Mouse (Mus musculus): ENCODE data around the gene Eln. TPM values are rescaled to one million over a fixed set of nuclear protein-coding genes. Genes with fewer than 3 reads are reported as not detected.
A peak's percentile ranks its signal among the peaks of the same experiment; 100 is the strongest.

Gene Eln
- polyA plus RNA-seq, 1 experiment: 14.0 TPM

- Histone ChIP-seq H3K4me3 (ENCODE audit: low read depth, low read length) (no peak overlapping the region), H3K27ac (ENCODE audit: insufficient read depth, low read depth, low read length) (no peak overlapping the region), H3K4me1 (ENCODE audit: control insufficient read depth, insufficient read depth, insufficient read length, low read length) (0 out of 2 replicates have a peak, but pooled peaks cover 2% of the 10 kb centered on the region), H3K27me3 (ENCODE audit: control insufficient read depth, insufficient read depth, low read length) (no peaks in the 10 kb centered on the region), H3K36me3 (ENCODE audit: control insufficient read depth, insufficient read depth, low read length) (no peaks in the 10 kb centered on the region)
- WGBS: 74% methylated on average over 7 of the region's 7 CpGs
- no peak for TF ChIP-seq CTCF (IDR thresholded peaks at IDR 0.05; ENCODE audit: extremely low read depth, insufficient read length, insufficient replicate concordance, low read depth, low read length)
- no peak for TF ChIP-seq POLR2A (IDR thresholded peaks at IDR 0.05; ENCODE audit: low read depth, low read length)
Observed at GRCm38 (mm10) chr5:134711076-134711475, 36.0 kb downstream of the Eln start.

GRCm38 (mm10) chr5:134709275-134709674 is 37.8 kb downstream of the Eln start:
- no peak overlapping the region for H3K4me3 ChIP-seq (ENCODE audit: low read depth, low read length)
- no peaks in the 10 kb centered on the region for H3K36me3 ChIP-seq (ENCODE audit: control insufficient read depth, insufficient read depth, low read length)
- no peaks in the 10 kb centered on the region for H3K27me3 ChIP-seq (ENCODE audit: control insufficient read depth, insufficient read depth, low read length)
- 33% methylated on average over 6 of the region's 6 CpGs for WGBS
- no peak overlapping the region for H3K27ac ChIP-seq (ENCODE audit: insufficient read depth, low read depth, low read length)
- no peak for TF ChIP-seq CTCF (IDR thresholded peaks at IDR 0.05; ENCODE audit: extremely low read depth, insufficient read length, insufficient replicate concordance, low read depth, low read length)
- no peak for TF ChIP-seq POLR2A (IDR thresholded peaks at IDR 0.05; ENCODE audit: low read depth, low read length)
- 0 out of 2 replicates have a peak, but pooled peaks cover 2% of the 10 kb centered on the region for H3K4me1 ChIP-seq (ENCODE audit: control insufficient read depth, insufficient read depth, insufficient read length, low read length)

- TF ChIP-seq CTCF (IDR thresholded peaks at IDR 0.05; ENCODE audit: extremely low read depth, insufficient read length, insufficient replicate concordance, low read depth, low read length) (peak; percentile 81; the same call in 1 of the 2 replicates), POLR2A (IDR thresholded peaks at IDR 0.05; ENCODE audit: low read depth, low read length) (no peak)
- Histone ChIP-seq H3K27ac (ENCODE audit: insufficient read depth, low read depth, low read length) (no peak overlapping the region), H3K4me1 (ENCODE audit: control insufficient read depth, insufficient read depth, insufficient read length, low read length) (no peaks in the 10 kb centered on the region), H3K27me3 (ENCODE audit: control insufficient read depth, insufficient read depth, low read length) (no peaks in the 10 kb centered on the region), H3K36me3 (ENCODE audit: control insufficient read depth, insufficient read depth, low read length) (no peaks in the 10 kb centered on the region), H3K4me3 (ENCODE audit: low read depth, low read length) (no peak overlapping the region)
Observed at GRCm38 (mm10) chr5:134704157-134704556, 43.0 kb downstream of the Eln start.

GRCm38 (mm10) chr5:134695539-134695938 is 51.6 kb downstream of the Eln start:
- TF ChIP-seq POLR2A (IDR thresholded peaks at IDR 0.05; ENCODE audit: low read depth, low read length): no peak
- TF ChIP-seq CTCF (IDR thresholded peaks at IDR 0.05; ENCODE audit: extremely low read depth, insufficient read length, insufficient replicate concordance, low read depth, low read length): no peak
- H3K27ac ChIP-seq (ENCODE audit: insufficient read depth, low read depth, low read length): no peak overlapping the region
- no peaks in the 10 kb centered on the region for H3K36me3 ChIP-seq (ENCODE audit: control insufficient read depth, insufficient read depth, low read length)
- no peaks in the 10 kb centered on the region for H3K4me1 ChIP-seq (ENCODE audit: control insufficient read depth, insufficient read depth, insufficient read length, low read length)
- no peak overlapping the region for H3K4me3 ChIP-seq (ENCODE audit: low read depth, low read length)
- peaks cover 3% of the 10 kb centered on the region; the same call in 1 of the 2 replicates for H3K27me3 ChIP-seq (ENCODE audit: control insufficient read depth, insufficient read depth, low read length)
- 64% methylated on average over 2 of the region's 2 CpGs for WGBS

GRCm38 (mm10) chr5:134695082-134695481 is 52.0 kb downstream of the Eln start:
- H3K4me1 ChIP-seq (ENCODE audit: control insufficient read depth, insufficient read depth, insufficient read length, low read length): no peaks in the 10 kb centered on the region
- no peaks in the 10 kb centered on the region for H3K36me3 ChIP-seq (ENCODE audit: control insufficient read depth, insufficient read depth, low read length)
- TF ChIP-seq POLR2A (IDR thresholded peaks at IDR 0.05; ENCODE audit: low read depth, low read length): no peak
- no peak for TF ChIP-seq CTCF (IDR thresholded peaks at IDR 0.05; ENCODE audit: extremely low read depth, insufficient read length, insufficient replicate concordance, low read depth, low read length)
- no peak overlapping the region for H3K27ac ChIP-seq (ENCODE audit: insufficient read depth, low read depth, low read length)
- no peak overlapping the region for H3K4me3 ChIP-seq (ENCODE audit: low read depth, low read length)
- peaks cover 3% of the 10 kb centered on the region; the same call in 1 of the 2 replicates for H3K27me3 ChIP-seq (ENCODE audit: control insufficient read depth, insufficient read depth, low read length)
- WGBS: 15% methylated on average over 2 of the region's 2 CpGs

GRCm38 (mm10) chr5:134692704-134693103 is 54.4 kb downstream of the Eln start:
- TF ChIP-seq POLR2A (IDR thresholded peaks at IDR 0.05; ENCODE audit: low read depth, low read length) (no peak), CTCF (IDR thresholded peaks at IDR 0.05; ENCODE audit: extremely low read depth, insufficient read length, insufficient replicate concordance, low read depth, low read length) (no peak)
- Histone ChIP-seq H3K27ac (ENCODE audit: insufficient read depth, low read depth, low read length) (no peak overlapping the region), H3K4me1 (ENCODE audit: control insufficient read depth, insufficient read depth, insufficient read length, low read length) (peaks cover 3% of the 10 kb centered on the region), H3K36me3 (ENCODE audit: control insufficient read depth, insufficient read depth, low read length) (no peaks in the 10 kb centered on the region), H3K4me3 (ENCODE audit: low read depth, low read length) (no peak overlapping the region), H3K27me3 (ENCODE audit: control insufficient read depth, insufficient read depth, low read length) (peaks cover 3% of the 10 kb centered on the region; the same call in 1 of the 2 replicates)
- 84% methylated on average over 1 of the region's 1 CpGs for WGBS

- peak overlapping the region; percentile 11; the same call in 1 of the 2 replicates for H3K27ac ChIP-seq (ENCODE audit: insufficient read depth, low read depth, low read length)
- peak overlapping the region; percentile 60 for H3K4me3 ChIP-seq (ENCODE audit: low read depth, low read length)
- no peaks in the 10 kb centered on the region for H3K36me3 ChIP-seq (ENCODE audit: control insufficient read depth, insufficient read depth, low read length)
- TF ChIP-seq CTCF (IDR thresholded peaks at IDR 0.05; ENCODE audit: extremely low read depth, insufficient read length, insufficient replicate concordance, low read depth, low read length) (no peak), POLR2A (IDR thresholded peaks at IDR 0.05; ENCODE audit: low read depth, low read length) (no peak)
- 1% methylated on average over 38 of the region's 38 CpGs for WGBS
- peaks cover 3% of the 10 kb centered on the region for H3K4me1 ChIP-seq (ENCODE audit: control insufficient read depth, insufficient read depth, insufficient read length, low read length)
- no peaks in the 10 kb centered on the region for H3K27me3 ChIP-seq (ENCODE audit: control insufficient read depth, insufficient read depth, low read length)
Observed at GRCm38 (mm10) chr5:134688718-134689284, 58.3 kb downstream of the Eln start.
